Mouse (Mus musculus) right cerebral cortex, postnatal 10 days (tissue): Measurements from ENCODE around the gene Olfr243.
A peak's percentile ranks its signal among the peaks of the same experiment; 100 is the strongest.
"Not testable (repeated sequence)": the region's sequence is repeated elsewhere in the genome, so short reads cannot be mapped to it uniquely, and the experiment has no call there.

ENCODE experiments used
- DNase-seq, 2 experiments: peaks; one replicate each; pipeline ENCODE4 v3.0.0; 2021; ENCODE audit warnings: low spot score in 2 of 2

Gene Olfr243

DNA sequence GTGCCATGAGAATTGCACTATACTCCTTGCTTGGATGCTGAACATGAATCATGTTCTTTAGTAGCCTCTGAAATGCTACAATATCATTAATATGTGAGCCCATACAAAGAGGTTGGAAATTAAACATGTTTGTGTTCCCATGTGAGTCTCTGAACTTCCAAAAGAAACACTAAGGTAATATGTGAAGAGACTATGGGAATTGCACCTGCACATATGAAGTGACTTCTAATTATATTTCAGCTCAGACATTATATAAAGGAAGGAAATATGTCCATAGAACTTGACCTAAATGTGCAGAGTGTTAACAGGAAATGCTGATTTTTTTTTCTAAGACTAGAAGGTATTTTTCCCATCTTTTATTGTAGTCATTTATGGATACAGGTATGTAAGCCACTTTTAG is at the start of gene Olfr243:
TSS of gene Olfr243 (plus strand) at position 301 of the 400 bp plus-strand sequence.
- no peak for DNase-seq

DNA sequence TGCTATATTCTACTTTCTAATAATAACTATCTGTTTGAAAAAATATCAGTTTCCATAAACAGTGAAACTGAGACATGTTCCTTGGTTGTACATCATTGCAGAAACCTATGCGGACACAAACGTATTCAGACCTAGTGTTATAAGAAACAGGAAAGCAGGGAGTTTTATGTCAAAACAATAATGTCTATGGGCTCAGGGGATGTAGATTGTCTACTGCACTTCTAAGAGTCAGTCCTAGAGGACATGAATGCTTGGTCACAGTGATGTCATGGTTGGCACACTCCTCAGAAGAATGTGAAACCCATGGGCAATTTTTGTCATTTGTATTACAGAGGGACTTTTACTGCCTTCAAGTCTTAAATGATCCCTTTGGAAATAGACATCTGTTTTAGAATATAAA is 43.4 kb upstream of the Olfr243 start, which contains the start of gene Olfr624:
TSS of gene Olfr624 (minus strand) at position 101 of the 400 bp plus-strand sequence.
- no peak for DNase-seq

- no peak for DNase-seq
Observed at GRCm38 (mm10) chr7:103682420-103682819, 32.1 kb upstream of the Olfr243 start, which contains the start of gene Olfr625-ps1. TSS of gene Olfr625-ps1 (plus strand) at chr7:103682720.

- DNase-seq, result no peak
Observed at GRCm38 (mm10) chr7:103699469-103699868, 15.0 kb upstream of the Olfr243 start.

GRCm38 (mm10) chr7:103712024-103712423 is 2.4 kb upstream of the Olfr243 start:
- no peak for DNase-seq

GRCm38 (mm10) chr7:103716398-103716797 is 1.9 kb downstream of the Olfr243 start:
- DNase-seq, result peak in 1 of 2 experiments; percentile 17

- DNase-seq, result no peak
Observed at GRCm38 (mm10) chr7:103730074-103730473, 15.6 kb downstream of the Olfr243 start, which contains the start of gene Olfr628. TSS of gene Olfr628 (plus strand) at chr7:103730374.

- DNase-seq, result no peak
Observed at GRCm38 (mm10) chr7:103744843-103745242, 30.4 kb downstream of the Olfr243 start, which contains the start of gene Olfr629. TSS of gene Olfr629 (minus strand) at chr7:103744943.

DNA sequence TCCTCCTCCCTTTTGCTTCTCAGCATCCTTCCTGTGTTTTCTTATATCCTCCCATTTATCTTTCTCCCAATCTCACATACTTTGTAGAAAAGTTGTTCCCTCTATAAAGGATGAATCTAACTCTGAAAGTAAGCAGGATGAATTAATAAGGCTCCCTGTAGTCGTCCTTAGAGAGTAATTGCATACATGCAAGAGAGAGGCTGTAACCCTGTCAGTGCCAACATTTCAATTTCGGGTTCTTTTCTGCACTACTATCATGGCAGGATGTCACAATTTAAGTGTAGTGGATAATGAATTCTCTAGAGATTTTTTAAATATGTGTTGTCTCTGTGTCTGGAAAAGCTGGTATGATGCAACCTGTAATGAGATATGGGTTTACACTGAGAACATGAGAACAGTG is 42.8 kb downstream of the Olfr243 start, which contains the start of gene Olfr630:
TSS of gene Olfr630 (minus strand) at position 101 of the 400 bp plus-strand sequence.
- no peak for DNase-seq

- not testable (repeated sequence) for DNase-seq
Observed at GRCm38 (mm10) chr7:103762212-103762611, 47.7 kb downstream of the Olfr243 start.

GRCm38 (mm10) chr7:103767687-103768086 is 53.2 kb downstream of the Olfr243 start:
- DNase-seq, result not testable (repeated sequence)
